Mouse (Mus musculus): ENCODE results near the gene Sorcs2.

DNA sequence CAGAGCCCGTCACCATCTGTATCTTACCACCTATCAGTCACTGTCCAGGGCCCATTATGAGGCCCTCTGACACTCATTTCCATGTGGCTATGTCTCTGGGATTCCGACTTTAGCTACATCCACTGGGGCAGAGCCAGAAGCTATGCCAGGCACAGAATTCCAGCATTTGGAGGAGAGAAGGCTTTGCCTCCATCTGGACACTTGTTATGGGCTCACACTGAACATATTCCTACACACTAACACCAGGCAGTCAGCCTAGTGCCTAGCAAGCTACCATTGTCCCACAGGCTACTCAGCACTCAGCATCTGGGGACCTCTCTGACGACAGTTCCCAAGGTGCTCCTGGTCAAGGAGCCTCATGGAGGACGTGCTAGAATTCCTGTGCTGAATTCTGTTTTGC, 372.9 kb downstream of the Sorcs2 start:
- TF ChIP-seq CTCF (IDR thresholded peaks at IDR 0.05; ENCODE audit: extremely low read depth, insufficient read depth, insufficient read length, insufficient replicate concordance) (no peak), POLR2A (IDR thresholded peaks at IDR 0.05; ENCODE audit: low read depth, low read length) (no peak)

All from spleen, adult 2 months (tissue).